Mouse (Mus musculus) liver, adult (tissue): ENCODE data around the gene Map3k13.

Experiments
- GATA4 ChIP-seq: IDR thresholded peaks from 2 replicates; pipeline ENCODE4 v1.6.1; 2014; ENCODE audit warnings: mild to moderate bottlenecking, low read length; ENCODE audit not compliant: insufficient replicate concordance

Map3k13 gene

DNA sequence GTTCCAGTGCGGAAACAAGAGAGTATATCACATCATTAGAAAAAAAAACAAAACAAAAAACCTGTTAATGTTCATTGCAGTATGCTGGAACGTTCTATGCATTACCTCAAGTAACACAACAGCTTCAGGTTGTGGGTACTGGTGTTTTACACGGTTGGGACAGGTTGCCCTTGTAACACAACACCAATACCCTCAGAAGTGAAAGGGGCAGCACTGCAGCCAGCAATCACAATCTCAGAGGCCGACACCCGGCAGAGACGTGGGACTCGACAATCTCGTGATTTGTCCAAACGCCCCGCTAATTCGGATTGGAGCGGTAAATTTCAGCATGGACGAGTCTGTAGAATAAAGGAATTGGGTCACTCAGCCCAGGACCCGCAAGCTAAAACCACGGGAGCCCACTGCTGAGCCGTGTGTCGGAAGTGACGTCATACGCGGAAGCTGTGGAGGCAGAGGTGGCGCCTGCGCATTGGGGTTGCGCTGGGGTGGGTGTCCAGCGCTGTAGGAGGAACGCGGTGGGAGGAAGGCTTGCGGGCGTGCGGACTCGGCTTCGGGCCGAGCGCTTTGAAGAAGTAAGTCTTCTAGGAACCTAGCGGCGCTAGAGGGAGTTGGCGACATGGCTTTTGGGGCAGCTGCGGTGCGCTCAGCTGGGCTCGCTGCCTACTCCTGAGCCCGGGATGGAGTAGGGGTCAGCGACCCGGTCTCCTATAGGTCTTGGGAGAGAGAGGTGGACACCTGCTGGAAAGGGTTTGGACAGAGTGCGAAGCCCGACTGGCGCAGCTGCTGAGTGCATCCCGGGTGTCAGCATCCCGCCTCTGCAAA, at the start of gene Map3k13:
Gene Map3k13 (plus strand): TSS at position 472 of the 822 bp plus-strand sequence.
- TF ChIP-seq GATA4, result peak; percentile 5; the same call in 1 of the 2 replicates

DNA sequence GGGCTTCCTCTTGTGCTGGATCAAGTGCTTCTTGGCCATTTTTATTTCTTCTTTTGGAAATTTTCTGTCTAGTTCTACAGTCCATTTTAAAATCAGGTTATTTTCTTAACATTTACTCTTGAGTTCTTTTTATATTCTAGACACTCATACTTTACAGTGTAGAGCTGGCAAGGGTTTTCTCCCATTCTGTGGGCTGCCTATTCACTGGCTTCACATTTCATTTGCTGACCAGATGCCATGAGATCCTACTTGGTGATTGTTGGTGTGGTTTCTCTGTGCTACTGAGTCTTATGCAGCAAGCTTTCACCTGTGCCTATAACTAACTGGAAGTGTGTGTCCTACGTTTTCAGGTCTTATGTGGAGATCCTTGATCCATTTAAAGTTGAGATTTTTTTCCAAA, 35.7 kb upstream of the Map3k13 start:
- no peak for TF ChIP-seq GATA4

DNA sequence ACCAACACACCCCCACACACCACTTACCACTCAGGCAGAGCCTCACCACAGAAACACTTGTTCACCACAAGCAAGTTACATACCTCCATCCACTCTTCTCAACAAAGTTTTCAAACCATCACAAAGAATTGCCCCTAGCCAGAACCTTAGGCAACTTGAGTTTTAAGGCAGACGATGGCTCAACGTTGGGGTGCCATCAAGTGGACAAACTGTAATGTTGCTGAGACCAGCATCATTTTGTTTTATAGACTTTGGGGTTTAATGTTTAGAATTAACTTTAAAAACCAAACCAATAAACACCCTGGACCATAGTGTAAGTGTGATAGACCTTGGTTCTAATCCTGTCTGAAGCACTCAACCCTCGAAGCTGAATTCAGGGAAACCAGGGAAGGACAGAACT, 25.9 kb upstream of the Map3k13 start:
- no peak for TF ChIP-seq GATA4

DNA sequence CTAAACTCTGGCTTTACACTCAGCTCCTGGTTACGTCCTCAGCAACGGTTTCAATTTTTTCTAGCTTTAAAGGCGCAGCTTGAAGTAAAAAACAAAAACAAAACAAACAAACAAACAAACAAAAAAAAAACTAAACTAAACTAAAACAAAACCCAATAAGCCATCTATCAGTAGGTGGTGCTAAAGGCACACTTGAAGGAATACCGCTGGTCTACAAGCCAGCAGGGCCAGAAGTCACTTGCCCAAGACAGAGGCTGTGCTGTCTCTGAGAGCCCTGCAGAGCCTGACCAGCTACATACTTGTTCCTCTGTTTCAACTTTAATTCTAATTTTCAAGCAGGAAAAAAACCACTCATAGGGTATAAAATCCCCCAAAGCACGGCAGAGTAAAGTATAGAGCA, 24.5 kb upstream of the Map3k13 start:
- TF ChIP-seq GATA4, result no peak

DNA sequence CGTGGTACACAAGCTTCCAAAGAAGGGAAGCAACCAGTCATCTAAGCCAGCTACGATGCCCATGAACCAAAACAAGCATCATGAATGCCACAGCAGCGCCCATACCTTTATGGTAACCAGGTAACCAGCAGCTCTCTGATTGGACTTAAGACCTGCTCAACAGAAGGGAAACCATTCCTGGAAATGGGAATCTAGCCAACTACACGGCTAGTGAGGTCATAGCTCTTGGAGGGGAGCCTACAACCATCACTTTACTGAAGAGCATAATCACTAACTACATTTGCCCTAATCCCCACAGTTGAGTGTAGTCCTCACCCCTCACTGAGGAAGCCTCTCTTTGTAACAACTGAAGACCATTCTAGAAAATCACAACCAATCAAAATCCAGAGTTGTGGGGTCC, 19.4 kb upstream of the Map3k13 start:
- TF ChIP-seq GATA4, result no peak

DNA sequence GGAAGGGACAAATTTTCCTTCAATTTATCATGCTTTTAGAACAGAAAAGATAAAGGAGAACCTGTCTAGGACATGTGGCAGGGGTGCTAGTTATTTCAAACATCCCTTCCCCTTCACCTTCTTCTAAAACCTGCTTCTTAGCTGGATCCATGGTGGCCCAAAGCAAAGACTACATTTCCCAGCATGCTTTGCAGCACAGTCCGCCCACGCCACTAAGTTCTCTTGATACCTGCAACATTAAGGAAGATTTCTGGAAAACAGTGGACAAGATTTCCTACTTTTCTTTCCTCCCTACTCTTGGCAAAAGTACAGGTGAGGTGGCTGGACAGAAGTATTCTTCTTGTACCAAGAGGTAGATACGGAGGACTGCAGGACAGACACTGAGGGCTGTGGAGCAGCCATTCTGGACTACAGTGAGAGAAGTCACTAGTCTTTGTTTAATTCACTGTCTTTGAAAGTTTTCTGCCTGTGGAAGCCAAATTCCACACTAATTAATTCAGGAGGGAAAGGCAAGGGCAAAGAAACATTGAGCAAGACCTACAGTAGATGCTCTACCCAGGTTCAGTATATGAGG, 15.8 kb upstream of the Map3k13 start:
- no peak for TF ChIP-seq GATA4

DNA sequence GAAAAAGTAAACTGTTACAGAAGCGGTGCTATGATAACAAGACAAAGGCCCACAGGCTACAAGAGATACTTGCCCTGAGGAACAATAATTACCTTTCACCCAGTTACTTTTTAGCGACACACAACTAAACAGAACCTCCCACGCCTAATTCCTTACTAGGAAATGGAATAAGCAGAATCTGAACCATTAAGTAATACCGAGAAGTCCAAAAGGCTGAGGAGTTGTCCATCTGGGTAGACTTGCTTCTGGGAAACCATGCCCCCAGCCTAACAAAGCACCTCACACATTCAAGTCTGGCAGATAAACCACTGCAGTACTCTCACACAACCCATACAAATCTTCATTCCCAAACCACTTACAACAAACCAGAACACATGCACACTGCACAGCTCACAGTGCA, 15.0 kb upstream of the Map3k13 start:
- no peak for TF ChIP-seq GATA4

DNA sequence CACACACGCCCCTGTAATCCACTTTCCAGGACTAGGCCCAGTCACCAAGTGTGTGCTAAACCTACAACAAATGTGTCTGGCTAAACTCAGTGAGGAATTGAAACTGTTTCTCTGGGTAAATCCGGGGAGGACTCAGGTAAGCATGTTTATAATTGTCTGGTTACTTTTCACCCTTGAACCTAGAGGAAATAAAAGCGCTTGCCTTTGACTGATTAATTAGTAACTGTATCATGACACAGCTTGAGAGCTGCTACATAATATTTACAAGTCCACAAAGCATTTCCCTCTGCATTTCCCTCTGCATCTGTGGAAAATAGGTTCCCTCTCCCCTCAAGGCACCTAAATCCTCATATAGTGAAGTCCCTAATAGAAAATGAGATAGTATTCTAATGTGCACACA, 12.9 kb upstream of the Map3k13 start:
- TF ChIP-seq GATA4, result no peak

DNA sequence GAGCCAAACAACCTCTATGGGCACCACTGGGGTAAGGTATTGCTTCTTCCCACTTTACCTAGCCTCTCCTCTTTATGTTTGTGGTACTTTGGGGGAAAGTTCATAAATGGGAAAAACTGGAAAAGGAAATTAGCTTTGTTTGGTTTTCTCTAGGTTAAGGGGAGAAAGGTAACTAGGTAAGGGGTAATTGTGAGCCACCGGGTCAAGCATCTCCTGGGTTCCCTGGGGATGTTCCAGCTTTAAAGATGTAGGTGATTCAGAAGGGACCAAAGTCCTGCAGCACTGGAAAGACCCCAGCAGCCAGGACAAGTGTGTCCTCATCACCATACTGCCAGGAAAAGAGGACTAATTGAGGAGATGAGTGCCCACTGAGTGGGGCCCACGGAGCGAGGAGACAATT, 12.3 kb upstream of the Map3k13 start:
- TF ChIP-seq GATA4, result no peak

DNA sequence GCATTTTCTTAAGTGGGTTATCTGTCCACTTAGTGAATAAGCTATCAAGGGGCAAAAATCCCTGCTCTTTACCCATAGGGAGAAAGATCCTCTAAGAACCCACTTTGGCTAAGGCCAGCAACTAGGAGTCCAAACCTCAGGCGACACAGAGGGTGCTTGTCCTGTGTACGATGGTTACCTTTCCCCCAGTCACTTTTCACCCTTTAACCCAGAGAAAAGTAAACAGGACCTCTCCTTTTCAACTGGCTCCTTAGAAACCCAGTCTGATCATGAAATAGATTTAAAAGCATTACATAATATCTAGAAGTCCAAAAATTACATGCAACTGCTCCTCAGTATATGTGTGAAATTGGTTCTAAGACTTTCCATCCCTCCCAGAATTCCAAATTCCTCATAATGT, 11.3 kb upstream of the Map3k13 start:
- TF ChIP-seq GATA4, result no peak

DNA sequence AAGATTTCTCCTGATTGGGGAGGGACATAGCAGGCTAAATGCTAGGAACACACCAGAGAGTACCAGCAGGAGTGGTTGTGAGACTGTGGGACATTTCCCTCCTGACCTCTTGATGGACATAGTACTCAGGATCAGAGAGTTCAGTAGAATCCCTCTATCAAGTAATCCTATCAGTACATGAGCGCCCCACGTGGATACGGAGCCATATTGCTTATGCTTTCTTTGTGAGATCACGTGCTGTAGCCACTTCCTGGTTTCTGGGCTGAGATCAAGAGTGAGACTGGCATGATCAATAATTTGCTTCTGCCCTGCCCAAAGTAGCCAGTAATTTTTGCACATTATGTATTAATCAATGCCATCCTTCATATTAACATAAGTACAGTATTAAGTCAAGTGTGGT, 9.1 kb upstream of the Map3k13 start:
- TF ChIP-seq GATA4, result peak; percentile 67; the same call in 1 of the 2 replicates

DNA sequence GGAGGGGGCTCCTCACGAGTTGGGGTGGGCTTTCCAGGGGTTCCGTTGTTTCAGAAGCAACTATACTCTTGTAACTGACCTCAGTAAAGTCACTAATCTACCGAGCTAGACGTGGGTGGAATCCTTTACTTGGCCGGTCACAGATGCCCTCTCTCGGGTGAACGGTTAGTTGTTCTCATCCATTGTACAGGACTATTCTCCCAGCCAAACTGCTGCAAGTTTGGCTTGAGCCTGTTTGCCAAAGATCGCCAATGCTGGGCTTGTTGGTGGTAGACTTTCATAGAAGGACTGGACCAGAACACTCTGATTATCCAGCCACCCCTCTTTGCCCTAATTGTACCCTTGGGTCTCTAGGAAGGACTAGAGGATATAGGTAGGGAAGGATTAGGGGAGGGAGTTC, 7.8 kb upstream of the Map3k13 start:
- TF ChIP-seq GATA4, result no peak

DNA sequence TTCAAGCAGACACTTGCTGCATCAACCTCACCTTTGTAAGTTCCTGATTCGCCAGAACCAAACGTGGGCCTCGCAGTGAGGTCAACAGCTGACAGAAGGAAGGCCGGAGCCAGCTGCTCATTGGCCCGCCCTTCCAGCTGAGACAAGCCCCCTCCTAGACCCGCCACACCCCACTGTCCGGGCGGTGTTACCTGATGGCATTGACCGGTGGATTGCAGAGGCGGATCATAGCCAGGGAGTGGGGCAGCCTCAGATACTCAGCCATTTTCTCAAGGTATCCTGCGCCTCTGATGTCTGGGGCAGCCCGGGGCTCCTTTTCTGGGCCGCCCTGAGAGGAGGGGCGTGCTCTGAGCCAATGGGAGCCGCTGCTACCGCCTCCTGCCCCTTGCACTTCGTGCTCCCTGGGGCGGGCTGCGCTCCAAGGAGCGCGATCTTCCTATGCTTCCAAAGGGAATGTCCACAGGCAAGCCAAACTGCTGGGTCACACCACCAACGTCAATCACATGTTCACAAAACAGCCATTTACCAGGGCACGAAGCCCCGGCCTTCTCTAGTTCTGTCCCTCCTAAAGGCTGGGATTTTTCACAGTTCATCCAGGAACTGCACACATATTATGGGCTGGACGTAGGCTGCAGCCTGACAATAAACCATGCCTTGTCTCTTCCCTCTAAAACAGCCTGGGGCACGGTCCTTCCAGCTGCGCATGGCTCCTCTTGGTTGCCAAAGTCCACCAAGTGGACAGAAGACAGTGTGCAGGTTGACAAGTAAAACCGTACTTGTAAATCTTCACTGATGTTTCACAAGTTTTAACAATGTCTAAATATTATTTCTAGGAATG, 6.4 kb upstream of the Map3k13 start, which contains the start of gene Ehhadh:
Gene Ehhadh (minus strand): TSS at position 292 of the 838 bp plus-strand sequence.
- no peak; the same call in 1 of the 2 replicates for TF ChIP-seq GATA4

DNA sequence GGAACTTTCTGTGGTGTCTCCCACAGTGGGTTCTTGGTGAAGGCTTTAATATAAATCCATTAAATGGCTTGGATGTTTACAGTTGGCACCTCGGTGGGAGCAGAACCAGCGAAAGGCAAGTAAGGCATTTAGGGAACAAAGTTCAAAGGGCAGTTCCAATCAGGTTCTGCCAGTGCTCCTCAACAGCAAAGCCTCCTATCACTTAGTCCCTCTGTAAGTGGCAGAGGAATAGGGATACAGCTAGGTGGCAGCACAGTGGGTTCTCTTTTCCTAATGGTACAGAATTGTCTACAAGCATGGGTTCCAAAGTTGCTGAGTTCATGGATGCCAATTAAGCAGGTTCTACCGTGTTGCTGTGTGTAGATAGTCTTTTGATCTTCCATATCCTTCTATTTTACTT, 5.6 kb upstream of the Map3k13 start:
- no peak for TF ChIP-seq GATA4

DNA sequence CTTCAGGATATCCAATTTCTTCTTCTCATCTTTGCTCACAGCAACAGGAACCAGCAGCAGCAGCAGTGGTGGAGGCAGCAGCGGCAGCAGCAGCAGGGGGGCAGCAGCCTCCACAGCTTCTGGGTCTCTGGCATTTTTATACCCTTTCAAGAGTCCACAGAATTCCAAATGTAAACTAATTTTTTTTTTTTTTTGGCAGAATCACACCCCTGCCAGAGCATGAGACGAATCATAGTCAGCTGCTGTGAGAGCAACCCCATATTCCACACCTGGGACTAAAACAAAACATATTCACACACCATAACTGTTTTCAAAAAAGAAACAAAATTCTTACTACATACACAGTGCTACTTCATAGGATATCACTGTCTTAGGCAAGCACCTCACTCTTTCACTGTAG, 5.0 kb upstream of the Map3k13 start:
- TF ChIP-seq GATA4, result no peak

DNA sequence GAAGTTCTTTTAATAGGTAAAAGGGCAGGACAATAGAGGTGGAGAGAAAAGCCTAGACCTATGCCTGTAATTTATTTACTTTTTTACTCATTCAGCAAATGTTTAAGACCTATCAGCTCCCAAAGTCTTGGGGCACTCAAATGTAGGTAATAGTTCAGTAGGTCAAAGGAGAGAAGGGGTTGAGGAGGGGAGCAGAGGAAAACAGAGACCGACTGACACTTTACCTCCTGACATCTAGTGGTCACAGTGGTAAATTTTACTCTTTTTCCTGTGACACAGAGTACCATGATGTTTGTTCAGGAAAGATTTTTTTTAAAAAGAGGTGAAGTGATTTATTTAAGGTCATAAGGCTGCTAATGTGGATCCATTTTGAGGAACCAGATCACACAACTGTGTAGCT, 3.7 kb upstream of the Map3k13 start:
- no peak for TF ChIP-seq GATA4
